ENCODE assay signal across 8 mouse cellular contexts in the genomic region with DNA sequence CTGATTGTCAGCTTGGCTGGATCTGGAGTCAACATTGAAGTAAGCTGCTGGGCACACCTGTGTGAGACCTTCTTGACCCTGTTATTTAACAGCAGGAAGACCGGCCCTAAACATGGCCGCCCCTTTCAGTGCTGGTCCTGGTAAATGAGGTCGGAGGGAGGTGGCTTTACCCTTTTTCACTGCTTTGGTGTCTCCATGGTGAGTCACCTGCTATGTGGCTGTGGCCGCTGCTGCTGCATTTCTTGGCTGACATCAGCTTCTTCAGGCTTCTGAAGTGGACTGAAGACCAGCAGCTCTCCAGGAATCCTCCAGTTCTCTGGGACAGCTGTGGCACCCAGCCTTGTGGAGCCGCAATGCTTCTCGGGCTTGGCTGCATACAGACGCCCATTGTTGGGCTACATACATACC. TPM values are rescaled to one million over a fixed set of nuclear protein-coding genes. Genes with fewer than 3 reads are reported as not detected.
DNase-seq lines count a peak whose midpoint lies in the region; ATAC-seq and TF ChIP-seq lines count a peak whose summit lies in the region.

No protein-coding gene starts in this region.

- no peaks in the 10 kb centered on the region for H3K9me3 ChIP-seq in heart, embryonic 12.5 days (replicated peaks)
- no peaks in the 10 kb centered on the region for H3K9me3 ChIP-seq in hindbrain, embryonic 15.5 days
- H3K9me3 ChIP-seq in midbrain, embryonic 13.5 days = no peaks in the 10 kb centered on the region

- peak overlapping the region; percentile 81 for H3K27ac ChIP-seq in heart, embryonic 12.5 days (ENCODE audit: poor library complexity, severe bottlenecking)
- peak overlapping the region; percentile 24; the same call in 1 of the 2 replicates for H3K27ac ChIP-seq in cortical plate, adult 2 months (ENCODE audit: insufficient read depth, low read length)
- peak overlapping the region; percentile 74 for H3K27ac ChIP-seq in hindbrain, embryonic 15.5 days (replicated peaks)
- peak overlapping the region; percentile 71 for H3K27ac ChIP-seq in midbrain, embryonic 13.5 days

- H3K4me1 ChIP-seq in heart, embryonic 12.5 days (replicated peaks) = peaks cover 17% of the 10 kb centered on the region
- H3K4me1 ChIP-seq in cortical plate, adult 2 months (ENCODE audit: control insufficient read depth, insufficient read depth, low read length) = 0 out of 2 replicates have a peak, but pooled peaks cover 1% of the 10 kb centered on the region
- 0 out of 2 replicates have a peak, but pooled peaks cover 5% of the 10 kb centered on the region for H3K4me1 ChIP-seq in hindbrain, embryonic 15.5 days (replicated peaks)
- H3K4me1 ChIP-seq in midbrain, embryonic 13.5 days (replicated peaks) = peaks cover 6% of the 10 kb centered on the region; the same call in 1 of the 2 replicates

- no peak for DNase-seq in heart, adult 8-10 months (ENCODE audit: low spot score)
- no peak for DNase-seq in gastrocnemius, postnatal 10 days
- no peak for DNase-seq in testis, postnatal 10 days (ENCODE audit: low spot score)

- H3K36me3 ChIP-seq in heart, embryonic 12.5 days = no peaks in the 10 kb centered on the region
- no peaks in the 10 kb centered on the region for H3K36me3 ChIP-seq in hindbrain, embryonic 15.5 days
- no peaks in the 10 kb centered on the region for H3K36me3 ChIP-seq in midbrain, embryonic 13.5 days

- no peak for ATAC-seq in heart, embryonic 12.5 days (ENCODE audit: insufficient number of reproducible peaks, low FRiP score)
- ATAC-seq in hindbrain, embryonic 15.5 days (ENCODE audit: low FRiP score, low read depth) = peak; percentile 71
- peak; percentile 62 for ATAC-seq in midbrain, embryonic 13.5 days
- no peak for ATAC-seq in megakaryocyte-erythroid progenitor cell, adult 5-6 weeks (replicated peaks; ENCODE audit: low FRiP score, low TSS enrichment, poor library complexity, severe bottlenecking)

- no peak overlapping the region for H3K4me3 ChIP-seq in heart, embryonic 12.5 days
- no peak overlapping the region for H3K4me3 ChIP-seq in cortical plate, adult 2 months (ENCODE audit: insufficient read depth, low read length)
- no peak overlapping the region for H3K4me3 ChIP-seq in hindbrain, embryonic 15.5 days
- H3K4me3 ChIP-seq in midbrain, embryonic 13.5 days (replicated peaks) = no peak overlapping the region

- TF ChIP-seq CTCF in cortical plate, adult 2 months (IDR thresholded peaks at IDR 0.05; ENCODE audit: extremely low read depth, insufficient read depth, low read length) = no peak

- H3K4me2 ChIP-seq in heart, embryonic 12.5 days = no peak overlapping the region
- peak overlapping the region; percentile 14; the same call in 1 of the 2 replicates for H3K4me2 ChIP-seq in hindbrain, embryonic 15.5 days
- H3K4me2 ChIP-seq in midbrain, embryonic 13.5 days (replicated peaks) = no peak overlapping the region

- no peak for TF ChIP-seq POLR2A in cortical plate, adult 2 months (IDR thresholded peaks at IDR 0.05; ENCODE audit: extremely low read depth, insufficient read depth, low read length)

- H3K9ac ChIP-seq in heart, embryonic 12.5 days = peak overlapping the region; percentile 52; the same call in 1 of the 2 replicates
- H3K9ac ChIP-seq in hindbrain, embryonic 15.5 days = no peak overlapping the region
- no peak overlapping the region for H3K9ac ChIP-seq in midbrain, embryonic 13.5 days (replicated peaks)

- no peaks in the 10 kb centered on the region for H3K27me3 ChIP-seq in heart, embryonic 12.5 days (replicated peaks)
- no peaks in the 10 kb centered on the region for H3K27me3 ChIP-seq in hindbrain, embryonic 15.5 days
- no peaks in the 10 kb centered on the region; the same call in 1 of the 2 replicates for H3K27me3 ChIP-seq in midbrain, embryonic 13.5 days

- WGBS in heart, embryonic 12.5 days = 70% methylated on average over 7 of the region's 7 CpGs
- 29% methylated on average over 7 of the region's 7 CpGs for WGBS in hindbrain, embryonic 15.5 days
- WGBS in midbrain, embryonic 13.5 days = 54% methylated on average over 7 of the region's 7 CpGs

RNA-seq across cellular contexts. Expression of a gene that starts 8.2 kb away (rescaled TPM):
- 54.0 and 54.7 TPM in 2 replicates for polyA plus RNA-seq in heart, embryonic 12.5 days (2016; fragmentation: Nextera tagmentation; extraction: Ambion mirVana)
- total RNA-seq in heart, adult 8-10 months (2022) = 10 to 100 TPM; 44.8 to 49.1 (median 46.3) TPM
- polyA plus RNA-seq in cortical plate, adult 2 months (2012; rRNA removed) = 72.6 and 73.0 TPM in 2 replicates
- 44.7 and 51.9 TPM in 2 replicates for polyA plus RNA-seq in hindbrain, embryonic 15.5 days (2015; fragmentation: Nextera tagmentation; extraction: Ambion mirVana)
- 47.8 and 49.2 TPM in 2 replicates for polyA plus RNA-seq in midbrain, embryonic 13.5 days (2015; fragmentation: Nextera tagmentation; extraction: Ambion mirVana)
- 10 to 100 TPM; 31.1 to 33.8 TPM for total RNA-seq in gastrocnemius, postnatal 10 days (2021)
- 30.0 and 47.6 TPM in 2 replicates for total RNA-seq in megakaryocyte-erythroid progenitor cell, adult 5-6 weeks (2014; fragmentation: Nextera tagmentation)
- 7.8 and 10.9 TPM in 2 replicates for total RNA-seq in megakaryocyte-erythroid progenitor cell, adult 5-6 weeks (2017)

RNA-seq across cellular contexts. Expression of a gene that starts 13.5 kb away (rescaled TPM):
- 0.84 TPM in 1 of 2 replicates, not detected in the other for polyA plus RNA-seq in heart, embryonic 12.5 days (2016; fragmentation: Nextera tagmentation; extraction: Ambion mirVana)
- total RNA-seq in heart, adult 8-10 months (2022) = under 1 TPM in 1 of 4 experiments, not detected in 3; 0.65 TPM
- 0.34 and 0.35 TPM in 2 replicates for polyA plus RNA-seq in cortical plate, adult 2 months (2012; rRNA removed)
- 0.68 TPM in 1 of 2 replicates, not detected in the other for polyA plus RNA-seq in hindbrain, embryonic 15.5 days (2015; fragmentation: Nextera tagmentation; extraction: Ambion mirVana)
- 1.1 TPM in 1 of 2 replicates, not detected in the other for polyA plus RNA-seq in midbrain, embryonic 13.5 days (2015; fragmentation: Nextera tagmentation; extraction: Ambion mirVana)
- total RNA-seq in gastrocnemius, postnatal 10 days (2021) = not detected
- not detected in 2 replicates for total RNA-seq in megakaryocyte-erythroid progenitor cell, adult 5-6 weeks (2014; fragmentation: Nextera tagmentation)
- total RNA-seq in megakaryocyte-erythroid progenitor cell, adult 5-6 weeks (2017) = not detected in 2 replicates

RNA-seq across cellular contexts. Expression of a gene that starts 26.4 kb away (rescaled TPM):
- polyA plus RNA-seq in heart, embryonic 12.5 days (2016; fragmentation: Nextera tagmentation; extraction: Ambion mirVana) = 40.5 and 40.8 TPM in 2 replicates
- total RNA-seq in heart, adult 8-10 months (2022) = 10 to 100 TPM; 30.5 to 40.3 (median 39.1) TPM
- polyA plus RNA-seq in cortical plate, adult 2 months (2012; rRNA removed) = 23.3 and 28.1 TPM in 2 replicates
- polyA plus RNA-seq in hindbrain, embryonic 15.5 days (2015; fragmentation: Nextera tagmentation; extraction: Ambion mirVana) = 14.7 and 15.5 TPM in 2 replicates
- 7.0 and 8.5 TPM in 2 replicates for polyA plus RNA-seq in midbrain, embryonic 13.5 days (2015; fragmentation: Nextera tagmentation; extraction: Ambion mirVana)
- total RNA-seq in gastrocnemius, postnatal 10 days (2021) = 10 to 100 TPM; 26.3 to 35.0 TPM
- 0.77 TPM in 1 of 2 replicates, not detected in the other for total RNA-seq in megakaryocyte-erythroid progenitor cell, adult 5-6 weeks (2014; fragmentation: Nextera tagmentation)
- not detected in 2 replicates for total RNA-seq in megakaryocyte-erythroid progenitor cell, adult 5-6 weeks (2017)

RNA-seq across cellular contexts. Expression of a gene that starts 30.6 kb away (rescaled TPM):
- 0.15 and 0.47 TPM in 2 replicates for polyA plus RNA-seq in heart, embryonic 12.5 days (2016; fragmentation: Nextera tagmentation; extraction: Ambion mirVana)
- not detected for total RNA-seq in heart, adult 8-10 months (2022)
- 0.08 and 0.09 TPM in 2 replicates for polyA plus RNA-seq in cortical plate, adult 2 months (2012; rRNA removed)
- not detected in 2 replicates for polyA plus RNA-seq in hindbrain, embryonic 15.5 days (2015; fragmentation: Nextera tagmentation; extraction: Ambion mirVana)
- polyA plus RNA-seq in midbrain, embryonic 13.5 days (2015; fragmentation: Nextera tagmentation; extraction: Ambion mirVana) = 0.12 TPM in 1 of 2 replicates, not detected in the other
- total RNA-seq in gastrocnemius, postnatal 10 days (2021) = not detected
- total RNA-seq in megakaryocyte-erythroid progenitor cell, adult 5-6 weeks (2014; fragmentation: Nextera tagmentation) = not detected in 2 replicates
- 2.6 TPM in 1 of 2 replicates, not detected in the other for total RNA-seq in megakaryocyte-erythroid progenitor cell, adult 5-6 weeks (2017)

RNA-seq across cellular contexts. Expression of a gene that starts 30.7 kb away (rescaled TPM):
- polyA plus RNA-seq in heart, embryonic 12.5 days (2016; fragmentation: Nextera tagmentation; extraction: Ambion mirVana) = 26.2 and 26.8 TPM in 2 replicates
- 1 to 10 TPM; 2.6 to 6.3 (median 4.1) TPM for total RNA-seq in heart, adult 8-10 months (2022)
- 39.5 and 42.2 TPM in 2 replicates for polyA plus RNA-seq in cortical plate, adult 2 months (2012; rRNA removed)
- polyA plus RNA-seq in hindbrain, embryonic 15.5 days (2015; fragmentation: Nextera tagmentation; extraction: Ambion mirVana) = 4.2 and 4.5 TPM in 2 replicates
- polyA plus RNA-seq in midbrain, embryonic 13.5 days (2015; fragmentation: Nextera tagmentation; extraction: Ambion mirVana) = 2.5 and 4.9 TPM in 2 replicates
- total RNA-seq in gastrocnemius, postnatal 10 days (2021) = 10 to 100 TPM in 1 of 2 experiments, 1 to 10 TPM in 1; 6.0 to 11.6 TPM
- total RNA-seq in megakaryocyte-erythroid progenitor cell, adult 5-6 weeks (2014; fragmentation: Nextera tagmentation) = 31.8 and 53.7 TPM in 2 replicates
- 11.4 and 11.6 TPM in 2 replicates for total RNA-seq in megakaryocyte-erythroid progenitor cell, adult 5-6 weeks (2017)

Comparison
In these comparisons a context has a peak if more than half of its experiments do, and no peak if none do; other contexts are left out.
1. ATAC-seq: peak in hindbrain, embryonic 15.5 days (single experiment) and midbrain, embryonic 13.5 days (single experiment); none in heart, embryonic 12.5 days (single experiment) and megakaryocyte-erythroid progenitor cell, adult 5-6 weeks (single experiment).
2. H3K27ac ChIP-seq: peak in every context shown above with its lines; median percentile 81 in heart, embryonic 12.5 days; 74 in hindbrain, embryonic 15.5 days; 71 in midbrain, embryonic 13.5 days; 24 in cortical plate, adult 2 months.